Mouse (Mus musculus) testis, postnatal 10 days (tissue): Measurements from ENCODE around the gene Wfdc12.

Experiments
- DNase-seq: peaks from one replicate; pipeline ENCODE4 v3.0.0; 2021; ENCODE audit warnings: low spot score

The Wfdc12 gene

DNA sequence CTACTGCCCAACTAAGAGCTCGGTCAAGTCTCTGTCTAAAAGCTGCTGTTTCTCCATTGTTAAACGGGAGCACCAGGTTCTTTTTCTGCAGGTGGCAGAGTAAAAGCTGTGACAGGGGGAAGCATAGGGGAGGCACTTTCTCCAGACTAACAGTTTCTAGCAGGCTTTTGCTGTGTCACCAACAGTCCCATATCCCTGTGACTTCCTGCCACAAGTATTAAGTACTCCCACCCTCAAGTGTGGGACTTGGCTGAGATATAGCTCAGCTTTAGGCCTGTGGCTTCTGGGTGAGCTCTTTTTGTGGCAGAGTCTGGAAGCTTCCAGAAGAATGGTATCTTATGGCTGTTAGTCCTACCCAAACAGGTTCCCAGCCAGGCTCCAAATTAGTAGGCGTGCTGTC lies 14.6 kb downstream of the Wfdc12 start:
- no peak for DNase-seq

DNA sequence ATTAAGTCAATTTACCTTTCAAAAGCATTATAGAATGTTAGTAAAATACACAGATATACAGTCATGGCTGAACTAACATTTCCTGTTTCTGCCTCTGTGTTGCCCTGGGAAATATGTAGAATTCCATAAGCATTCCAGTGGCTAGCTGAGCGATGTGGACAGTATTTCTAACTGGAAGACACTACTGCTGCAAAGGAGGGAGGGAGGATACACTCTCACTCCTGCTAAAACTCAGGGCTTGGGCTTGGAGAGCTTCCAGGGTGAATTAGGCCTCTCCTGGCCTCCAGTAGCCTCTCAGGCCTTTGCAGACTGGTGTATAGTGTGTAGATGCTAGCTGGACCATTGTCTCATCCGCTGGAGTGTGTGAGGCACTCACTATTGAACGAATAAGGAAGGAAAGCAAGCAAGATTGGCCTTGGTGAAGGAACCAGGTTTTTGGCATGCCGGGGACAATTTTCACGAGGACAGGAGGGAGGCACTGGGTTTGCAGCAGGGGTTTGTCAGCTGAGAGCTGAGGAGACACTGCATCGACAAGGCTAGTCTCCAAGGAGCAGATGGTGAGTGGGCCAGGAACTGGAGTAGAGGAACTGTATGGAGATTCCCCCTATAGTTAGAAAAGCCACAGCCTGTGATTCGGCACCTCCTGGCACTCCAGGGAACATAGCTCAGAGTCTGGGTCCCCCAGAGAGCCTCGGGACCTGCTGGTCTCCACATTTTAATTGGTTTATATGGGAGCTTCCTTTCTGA lies 15.6 kb downstream of the Wfdc12 start:
- no peak for DNase-seq

GRCm38 (mm10) chr2:164173394-164173793 lies 17.0 kb downstream of the Wfdc12 start:
- no peak for DNase-seq

GRCm38 (mm10) chr2:164170902-164171301 lies 19.5 kb downstream of the Wfdc12 start, which contains the start of gene Kcns1:
Gene Kcns1, minus strand, starts transcription at chr2:164171113.
- peak; percentile 50 for DNase-seq

- no peak for DNase-seq
Measured at GRCm38 (mm10) chr2:164170326-164170725, 20.1 kb downstream of the Wfdc12 start.

GRCm38 (mm10) chr2:164168571-164168946 lies 21.8 kb downstream of the Wfdc12 start:
- DNase-seq, result peak; percentile 50

- peak; percentile 46 for DNase-seq
Measured at GRCm38 (mm10) chr2:164167752-164168570, 22.4 kb downstream of the Wfdc12 start.

DNA sequence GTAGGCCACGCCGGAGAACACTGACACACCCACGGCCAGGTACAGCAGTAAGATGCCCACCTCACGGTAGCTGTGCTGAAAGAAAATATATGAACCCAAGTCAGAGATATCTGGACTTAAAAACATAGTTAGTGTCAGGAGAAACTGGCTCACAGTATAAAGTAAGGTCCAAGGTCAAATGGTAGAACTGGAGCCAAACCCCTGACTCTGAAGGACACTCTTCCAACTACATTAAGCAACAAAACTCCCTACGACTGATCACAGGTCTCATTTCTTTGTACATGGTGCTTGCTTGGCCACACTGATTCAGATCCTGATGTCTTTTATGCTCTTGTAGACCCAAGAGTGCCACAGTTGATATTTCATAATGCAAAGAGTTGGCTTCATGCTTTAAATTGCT lies 25.5 kb downstream of the Wfdc12 start:
- no peak for DNase-seq

GRCm38 (mm10) chr2:164161515-164162055 lies 28.8 kb downstream of the Wfdc12 start:
- no peak for DNase-seq

- DNase-seq, result no peak
Measured at GRCm38 (mm10) chr2:164158838-164159237, 31.6 kb downstream of the Wfdc12 start.

DNA sequence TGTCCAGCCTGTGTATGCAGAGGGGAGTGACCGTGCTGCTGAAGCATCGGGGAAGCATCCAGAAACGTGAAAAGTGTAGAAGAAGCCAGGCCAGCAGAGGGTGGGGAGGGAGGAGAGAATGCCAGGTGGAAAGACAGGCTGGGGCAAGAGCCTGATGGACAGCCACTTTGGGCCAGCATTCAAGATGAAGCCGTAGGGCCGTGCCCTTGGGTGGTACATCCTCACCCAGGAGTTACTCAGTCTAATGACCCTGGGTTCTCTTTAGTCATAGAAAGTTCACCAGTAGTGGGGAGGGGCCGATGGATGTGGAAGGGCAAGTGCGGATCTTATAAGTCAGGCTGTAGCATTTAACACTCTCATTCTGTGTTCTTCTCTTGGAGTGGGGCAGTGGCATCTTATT lies 34.2 kb downstream of the Wfdc12 start:
- DNase-seq, result no peak

GRCm38 (mm10) chr2:164154007-164154406 lies 36.4 kb downstream of the Wfdc12 start:
- DNase-seq, result no peak

- DNase-seq, result no peak
Measured at GRCm38 (mm10) chr2:164152341-164152740, 38.1 kb downstream of the Wfdc12 start.

DNA sequence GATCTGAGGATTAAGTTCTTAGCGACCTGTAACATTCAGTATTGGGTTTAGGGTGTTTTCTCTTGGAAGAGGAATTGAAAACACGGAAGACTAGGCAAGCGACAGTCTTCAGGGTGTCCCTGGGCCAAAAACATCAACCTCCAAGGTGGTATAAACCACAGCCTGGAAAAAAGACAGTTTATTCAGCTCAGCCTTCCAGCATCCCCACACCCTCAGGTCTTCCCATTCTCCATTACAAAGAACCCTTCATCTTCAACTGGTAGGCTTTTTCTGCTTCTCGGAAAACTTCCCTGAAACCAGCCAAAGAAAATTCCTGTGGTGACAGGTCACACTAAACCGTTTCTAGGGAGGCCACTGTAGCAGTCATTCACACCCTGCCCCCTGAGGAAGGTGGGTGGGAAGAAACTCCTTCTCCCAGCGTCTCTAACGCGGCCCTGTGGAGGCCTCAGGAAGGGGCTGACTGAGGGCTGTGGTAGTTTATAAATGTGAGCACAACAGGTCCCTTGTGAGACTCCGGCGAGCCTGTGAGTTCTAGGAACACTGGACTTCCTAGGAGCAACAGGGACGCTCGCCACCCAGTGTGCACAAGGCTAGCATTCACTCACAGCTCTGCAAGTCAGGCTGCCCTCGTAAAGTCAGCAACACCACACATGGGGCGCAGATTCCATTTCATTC lies 40.2 kb downstream of the Wfdc12 start:
- DNase-seq, result no peak

DNA sequence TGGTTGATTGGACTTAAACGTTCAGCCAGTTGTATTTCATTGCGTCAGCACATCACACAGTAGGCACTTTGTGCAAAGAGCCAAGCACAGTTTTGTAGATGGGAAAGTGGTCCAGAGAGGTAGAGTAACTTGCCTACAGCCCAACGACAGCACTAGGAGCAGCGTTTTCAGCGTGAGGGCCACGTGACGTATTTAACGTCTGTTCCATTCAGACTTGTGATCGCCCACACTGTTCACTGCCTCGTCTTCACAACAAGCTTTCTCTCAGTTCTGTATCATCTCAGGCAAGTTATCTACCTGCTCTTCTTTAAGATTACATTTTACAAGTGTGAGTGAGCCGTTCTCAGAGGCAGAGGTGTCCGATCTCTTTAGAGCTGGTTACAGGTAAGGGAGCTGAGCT lies 43.9 kb downstream of the Wfdc12 start:
- DNase-seq, result no peak

DNA sequence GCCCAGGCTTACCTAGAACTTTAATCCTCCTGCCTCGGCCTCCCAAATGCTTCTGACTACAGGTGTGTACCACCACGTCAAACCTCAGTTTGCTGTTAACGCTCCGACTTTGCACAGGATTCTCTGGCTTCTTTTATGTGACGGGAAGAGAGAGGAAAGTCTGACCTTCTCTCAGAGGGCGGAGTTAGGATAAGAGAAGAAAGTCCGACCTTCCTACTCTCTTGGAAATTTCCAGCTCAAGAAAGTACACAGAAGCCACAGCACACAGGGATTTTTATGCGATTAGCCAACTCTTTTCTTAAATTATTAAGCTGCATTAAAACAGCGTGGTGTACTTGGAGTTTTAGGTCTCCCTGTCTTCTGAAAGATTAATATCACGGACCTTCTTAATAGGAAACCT lies 45.9 kb downstream of the Wfdc12 start:
- no peak for DNase-seq

- DNase-seq, result no peak
Measured at GRCm38 (mm10) chr2:164144025-164144424, 46.4 kb downstream of the Wfdc12 start.

DNA sequence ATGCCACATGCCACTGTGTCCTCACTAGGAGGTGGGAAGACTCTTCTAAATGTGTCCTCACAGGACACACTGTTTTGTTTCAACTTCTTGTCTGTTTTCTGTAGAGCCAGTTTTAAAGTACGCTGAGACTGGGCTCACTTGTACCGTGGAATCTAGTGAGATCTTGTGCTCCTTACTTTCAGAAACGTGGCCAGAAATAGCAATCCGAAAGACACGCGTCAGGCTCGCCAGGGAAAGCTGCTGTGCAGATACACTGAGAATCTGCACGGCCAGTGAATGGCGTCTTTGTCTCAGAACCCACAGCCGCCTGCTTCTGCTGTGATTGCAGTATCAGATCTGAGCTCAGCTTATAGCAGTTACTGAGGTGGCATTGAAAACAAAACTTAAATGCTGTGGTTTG lies 48.4 kb downstream of the Wfdc12 start:
- no peak for DNase-seq
